Mouse (Mus musculus) embryonic fibroblast, embryonic 13.5 days (primary cell): ENCODE measurements around the gene Nek2.

Source experiments
- CTCF ChIP-seq: IDR thresholded peaks from 2 replicates; pipeline ENCODE4 v1.5.1; 2011; ENCODE audit warnings: mild to moderate bottlenecking, control low read depth, low read length, moderate library complexity, borderline replicate concordance; ENCODE audit not compliant: insufficient read depth
- POLR2A ChIP-seq: IDR thresholded peaks from 2 replicates; pipeline ENCODE4 v1.6.1; 2011; ENCODE audit warnings: low read depth, mild to moderate bottlenecking, control low read depth, low read length, moderate library complexity

DNA sequence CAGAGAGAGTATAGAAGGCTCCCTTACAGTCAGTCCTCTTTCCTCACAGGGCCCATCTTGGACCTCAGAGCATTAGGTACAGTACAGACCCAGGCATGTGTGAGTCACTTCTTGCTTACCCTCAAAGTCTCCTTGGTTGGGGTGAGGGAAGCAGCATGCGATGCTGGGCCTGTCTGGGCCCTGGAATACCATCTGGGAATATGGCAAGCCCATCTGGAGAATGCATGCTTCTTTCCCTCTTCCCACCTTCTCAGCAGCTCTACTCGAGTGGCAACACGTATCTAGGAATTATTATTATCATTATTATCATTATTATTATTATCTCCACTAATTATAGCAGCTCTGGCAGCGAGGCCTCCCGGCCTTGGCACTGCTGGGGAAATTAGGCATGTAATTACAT is 33.5 kb downstream of the Nek2 start:
- TF ChIP-seq POLR2A (no peak), CTCF (no peak)
